ENCODE assay signal across 8 mouse cellular contexts in the genomic region with DNA sequence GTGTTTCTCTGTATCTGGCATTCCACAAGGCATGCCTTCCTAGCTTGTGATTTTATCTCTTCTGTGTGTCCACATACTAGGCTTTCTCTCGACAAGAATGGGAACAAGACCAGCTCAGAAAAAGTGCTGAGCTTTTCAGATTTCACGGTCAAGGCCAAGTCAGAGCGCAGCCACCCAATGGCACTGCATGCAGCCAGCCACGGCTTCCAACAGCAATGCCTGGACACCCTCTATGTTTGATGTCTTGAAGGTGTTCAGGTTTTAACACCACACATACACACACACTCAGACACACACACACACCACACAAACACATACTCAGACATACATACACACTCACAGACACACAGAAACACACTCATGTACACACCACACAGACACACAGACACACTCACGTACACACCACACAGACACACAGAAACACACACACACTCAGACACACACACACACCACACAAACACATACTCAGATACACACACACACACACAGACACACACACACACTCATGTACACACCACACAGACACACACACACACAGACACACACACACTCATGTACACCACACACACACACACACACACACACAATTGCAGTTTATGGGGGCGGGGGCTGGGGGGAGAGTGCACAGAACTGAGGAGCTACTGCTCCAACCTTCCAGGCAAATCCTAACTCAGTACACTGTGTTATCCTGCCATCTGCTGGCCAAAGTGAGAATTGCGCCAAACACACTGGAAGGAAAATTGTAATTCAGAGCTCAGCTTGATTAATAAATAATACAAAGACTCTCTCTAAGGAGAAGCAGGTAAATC. TPM values are rescaled to one million over a fixed set of nuclear protein-coding genes. Genes with fewer than 3 reads are reported as not detected.
DNase-seq lines count a peak whose midpoint lies in the region; ATAC-seq and TF ChIP-seq lines count a peak whose summit lies in the region.

No protein-coding gene starts in this region.

- H3K4me3 ChIP-seq in forebrain, postnatal 0 days (ENCODE audit: low read depth, low read length), result no peak overlapping the region
- no peak overlapping the region for H3K4me3 ChIP-seq in midbrain, embryonic 12.5 days

- intact Hi-C loops in left cerebral cortex, postnatal 25 days (cut with DNase I), result loop anchor here (2.0 to 10.0 kb wide), 4 partner anchors 211 to 1519 kb away; partner anchors contain the start of gene Prpf18

- no peak overlapping the region for H3K4me2 ChIP-seq in forebrain, postnatal 0 days (ENCODE audit: low read depth)
- no peak overlapping the region for H3K4me2 ChIP-seq in midbrain, embryonic 12.5 days (replicated peaks)

- H3K27me3 ChIP-seq in forebrain, postnatal 0 days (ENCODE audit: insufficient read depth, low read length), result no peaks in the 10 kb centered on the region
- H3K27me3 ChIP-seq in midbrain, embryonic 12.5 days, result no peaks in the 10 kb centered on the region; the same call in 1 of the 2 replicates

- 47% methylated on average over 7 of the region's 7 CpGs for WGBS in forebrain, postnatal 0 days
- 50% methylated on average over 7 of the region's 7 CpGs for WGBS in midbrain, embryonic 12.5 days

- no peaks in the 10 kb centered on the region for H3K9me3 ChIP-seq in forebrain, postnatal 0 days (ENCODE audit: low read length)
- no peaks in the 10 kb centered on the region for H3K9me3 ChIP-seq in midbrain, embryonic 12.5 days

- DNase-seq in T-cell, adult 2 months (ENCODE audit: low spot score), result peak; percentile 41
- peak; percentile 68 for DNase-seq in cerebellum, adult 8-10 months
- DNase-seq in forebrain, postnatal 0 days, result peak; percentile 91
- DNase-seq in induced T-regulatory cell, adult 2 months (ENCODE audit: low read depth), result peak; percentile 83
- peak; percentile 69 to 76 for DNase-seq in left cerebral cortex, postnatal 25 days (ENCODE audit: low spot score in 2 of 2)
- peak; percentile 93 for DNase-seq in right cerebral cortex, postnatal 4 days
- DNase-seq in yolk sac, embryonic 10.5 days (ENCODE audit: low spot score), result peak; percentile 57

- no peak overlapping the region for H3K27ac ChIP-seq in forebrain, postnatal 0 days (ENCODE audit: low read depth, low read length)
- no peak overlapping the region for H3K27ac ChIP-seq in midbrain, embryonic 12.5 days (replicated peaks)

- no peaks in the 10 kb centered on the region for H3K4me1 ChIP-seq in forebrain, postnatal 0 days (ENCODE audit: insufficient read depth)
- H3K4me1 ChIP-seq in midbrain, embryonic 12.5 days, result no peaks in the 10 kb centered on the region

- H3K36me3 ChIP-seq in forebrain, postnatal 0 days (ENCODE audit: insufficient read depth), result no peaks in the 10 kb centered on the region
- no peaks in the 10 kb centered on the region for H3K36me3 ChIP-seq in midbrain, embryonic 12.5 days

- peak; percentile 98 for TF ChIP-seq CTCF in forebrain, postnatal 0 days (IDR thresholded peaks at IDR 0.05; ENCODE audit: low read depth)

- peak; percentile 94 for ATAC-seq in forebrain, postnatal 0 days
- ATAC-seq in midbrain, embryonic 12.5 days (ENCODE audit: low FRiP score, low read depth), result peak; percentile 81; the same call in 1 of the 2 replicates

- H3K9ac ChIP-seq in forebrain, postnatal 0 days, result no peak overlapping the region
- H3K9ac ChIP-seq in midbrain, embryonic 12.5 days (replicated peaks), result no peak overlapping the region

RNA-seq across cellular contexts. Expression of gene Sephs1, which starts 17.2 kb away (rescaled TPM):
- total RNA-seq in forebrain, postnatal 0 days (2014; rRNA removed), result 62.0 and 78.4 TPM in 2 replicates
- polyA plus RNA-seq in forebrain, postnatal 0 days (2015; fragmentation: Nextera tagmentation; extraction: Ambion mirVana), result 35.3 and 40.2 TPM in 2 replicates
- 10 to 100 TPM; 21.2 to 23.1 TPM for total RNA-seq in left cerebral cortex, postnatal 25 days (2021)
- polyA plus RNA-seq in midbrain, embryonic 12.5 days (2016; fragmentation: Nextera tagmentation; extraction: Ambion mirVana), result 124 and 132 TPM in 2 replicates

RNA-seq across cellular contexts. Expression of gene Phyh, which starts 54.6 kb away (rescaled TPM):
- 43.3 and 46.7 TPM in 2 replicates for total RNA-seq in forebrain, postnatal 0 days (2014; rRNA removed)
- 65.7 and 80.5 TPM in 2 replicates for polyA plus RNA-seq in forebrain, postnatal 0 days (2015; fragmentation: Nextera tagmentation; extraction: Ambion mirVana)
- 10 to 100 TPM; 89.0 to 91.5 TPM for total RNA-seq in left cerebral cortex, postnatal 25 days (2021)
- 41.9 and 42.0 TPM in 2 replicates for polyA plus RNA-seq in midbrain, embryonic 12.5 days (2016; fragmentation: Nextera tagmentation; extraction: Ambion mirVana)

Comparison
In these comparisons a context has a peak if more than half of its experiments do, and no peak if none do; other contexts are left out.
1. DNase-seq: peak in every context shown above with its lines; median percentile 93 in right cerebral cortex, postnatal 4 days; 91 in forebrain, postnatal 0 days; 83 in induced T-regulatory cell, adult 2 months; 72 in left cerebral cortex, postnatal 25 days; 68 in cerebellum, adult 8-10 months; 57 in yolk sac, embryonic 10.5 days; 41 in T-cell, adult 2 months.